Mouse (Mus musculus) heart, adult 2 months (tissue): Measurements from ENCODE around the gene Proser3. TPM values are rescaled to one million over a fixed set of nuclear protein-coding genes. Genes with fewer than 3 reads are reported as not detected.

Experiments
- DNase-seq, 2 experiments: peaks; one replicate each; pipeline ENCODE4 v3.0.0; 2021
- H3K27ac ChIP-seq: fragments of 200-600 bp; 2 replicates; pipeline ENCODE4 v1.8.1; 2022
- H3K27me3 ChIP-seq: fragments of 200-500 bp; 2 replicates; pipeline ENCODE4 v1.6.1; 2012; ENCODE audit warnings: mild to moderate bottlenecking, low read length, inconsistent platforms, mixed read lengths; ENCODE audit not compliant: control insufficient read depth, insufficient read depth
- H3K36me3 ChIP-seq: fragments of 200-500 bp; 2 replicates; pipeline ENCODE4 v1.6.1; 2012; ENCODE audit warnings: low read length, inconsistent platforms; ENCODE audit not compliant: control insufficient read depth, insufficient read depth
- H3K4me1 ChIP-seq: fragments of 200-500 bp; 2 replicates; pipeline ENCODE4 v1.6.1; 2011; ENCODE audit warnings: low read length; ENCODE audit not compliant: control insufficient read depth, insufficient read depth
- H3K4me3 ChIP-seq: fragments of 200-600 bp; 2 replicates; pipeline ENCODE4 v1.8.1; 2022
- H3K79me2 ChIP-seq: fragments of 200-500 bp; replicated peaks from 2 replicates; pipeline ENCODE4 v1.6.1; 2012; ENCODE audit warnings: mild to moderate bottlenecking, inconsistent platforms, low read length, moderate library complexity, mixed read lengths; ENCODE audit not compliant: control insufficient read depth, insufficient read depth
- H3K9ac ChIP-seq: fragments of 200-500 bp; 2 replicates; pipeline ENCODE4 v1.6.1; 2012; ENCODE audit warnings: low read depth, mild to moderate bottlenecking, control low read depth, inconsistent platforms, low read length, mixed read lengths
- CTCF ChIP-seq: fragments of 200-600 bp; IDR thresholded peaks from 2 replicates; pipeline ENCODE4 v1.8.1; 2022; ENCODE audit warnings: antibody characterized with exemption, mild to moderate bottlenecking, moderate library complexity
- EP300 ChIP-seq: fragments of 200-500 bp; IDR thresholded peaks from 2 replicates; pipeline ENCODE4 v1.6.1; 2011; ENCODE audit warnings: low read depth, low read length, control low read depth; ENCODE audit not compliant: insufficient read depth
- POLR2A ChIP-seq: fragments of 200-500 bp; IDR thresholded peaks from 2 replicates; pipeline ENCODE4 v1.6.1; 2011; ENCODE audit warnings: mild to moderate bottlenecking, low read depth, low read length, control low read depth; ENCODE audit not compliant: insufficient read depth
- WGBS: fragments of 180-500 bp; shearing (Covaris S2); methylation state at CpG from one replicate; pipeline ENCODE4 v1.1.7; 2018; 5-methylcytosine and 5-hydroxymethylcytosine counted together
- intact Hi-C: fragments of 180-260 bp; cut with DNase I; formaldehyde crosslinking; loops from one replicate; pipeline ENCODE4 v1.15.1; 2025
- polyA plus RNA-seq: library from polyadenylated mRNA; depleted of rRNA; stranded (reverse); fragments of >200 nt; gene quantifications from 2 replicates; pipeline ENCODE4 v1.2.3, GENCODE M21; 2012
- total RNA-seq, 2 experiments: library from RNA; stranded (reverse); gene quantifications; 2 replicates each; pipeline ENCODE4 v1.2.3; 2021

The Proser3 gene
- total and polyA plus RNA-seq, 3 experiments = 2.5 to 6.3 (median 5.8) TPM

- Histone ChIP-seq H3K27me3 (no peaks in the 10 kb centered on the region), H3K4me3 (no peak overlapping the region), H3K36me3 (no peaks in the 10 kb centered on the region), H3K27ac (no peak overlapping the region), H3K79me2 (no peaks in the 10 kb centered on the region), H3K4me1 (peaks cover 3% of the 10 kb centered on the region), H3K9ac (no peak overlapping the region)
- TF ChIP-seq EP300 = no peak
- peak; percentile 44 for TF ChIP-seq CTCF
- WGBS = 92% methylated on average over 18 of the region's 18 CpGs
- DNase-seq = no peak
- intact Hi-C loops = no loop called here
These were observed 4.9 kb upstream of the Proser3 start for GRCm38 (mm10) chr7:30556894-30557536.

GRCm38 (mm10) chr7:30553810-30554584, 1.9 kb upstream of the Proser3 start:
- Histone ChIP-seq H3K79me2 (no peaks in the 10 kb centered on the region), H3K27me3 (no peaks in the 10 kb centered on the region), H3K27ac (peak overlapping the region; percentile 99), H3K4me3 (peak overlapping the region; percentile 60), H3K4me1 (peaks cover 2% of the 10 kb centered on the region), H3K36me3 (no peaks in the 10 kb centered on the region), H3K9ac (peak overlapping the region; percentile 78)
- DNase-seq = peak in 1 of 2 experiments; percentile 38
- intact Hi-C loops = no loop called here
- no peak for TF ChIP-seq POLR2A
- TF ChIP-seq EP300 = no peak
- no peak for TF ChIP-seq CTCF
- WGBS = 61% methylated on average over 22 of the region's 22 CpGs

GRCm38 (mm10) chr7:30553021-30553589, 1.0 kb upstream of the Proser3 start:
- H3K4me3 ChIP-seq = peak overlapping the region; percentile 60
- intact Hi-C loops = no loop called here
- no peaks in the 10 kb centered on the region for H3K27me3 ChIP-seq
- no peaks in the 10 kb centered on the region for H3K36me3 ChIP-seq
- TF ChIP-seq POLR2A (peak; percentile 96), CTCF (0 out of 2 replicates have a peak, but pooled peaks have one; percentile 3), EP300 (0 out of 2 replicates have a peak, but pooled peaks have one; percentile 27)
- peak overlapping the region; percentile 99 for H3K27ac ChIP-seq
- peak overlapping the region; percentile 80 for H3K9ac ChIP-seq
- H3K79me2 ChIP-seq = no peaks in the 10 kb centered on the region
- 2% methylated on average over 23 of the region's 23 CpGs for WGBS
- H3K4me1 ChIP-seq = no peaks in the 10 kb centered on the region; the same call in 1 of the 2 replicates
- peak; percentile 77 for DNase-seq

GRCm38 (mm10) chr7:30551445-30552101, 526 bp downstream of the Proser3 start:
- TF ChIP-seq EP300 (peak; percentile 19; the same call in 1 of the 2 replicates), POLR2A (no peak), CTCF (peak; percentile 77)
- no peaks in the 10 kb centered on the region for H3K36me3 ChIP-seq
- peak overlapping the region; percentile 60 for H3K4me3 ChIP-seq
- H3K9ac ChIP-seq = peak overlapping the region; percentile 78
- intact Hi-C loops = loop anchor here (2.0 kb wide), 1 partner anchor 17 kb away; the partner anchor contains the start of gene Arhgap33
- DNase-seq = no peak
- no peaks in the 10 kb centered on the region for H3K79me2 ChIP-seq
- WGBS = 2% methylated on average over 10 of the region's 10 CpGs
- H3K27me3 ChIP-seq = no peaks in the 10 kb centered on the region
- no peaks in the 10 kb centered on the region; the same call in 1 of the 2 replicates for H3K4me1 ChIP-seq
- H3K27ac ChIP-seq = peak overlapping the region; percentile 99

- Histone ChIP-seq H3K79me2 (no peaks in the 10 kb centered on the region), H3K27me3 (no peaks in the 10 kb centered on the region), H3K4me1 (no peaks in the 10 kb centered on the region; the same call in 1 of the 2 replicates), H3K9ac (no peak overlapping the region), H3K4me3 (no peak overlapping the region), H3K27ac (no peak overlapping the region), H3K36me3 (no peaks in the 10 kb centered on the region)
- no peak for DNase-seq
- intact Hi-C loops = loop anchor here (2.0 kb wide), 1 partner anchor 16 kb away; the partner anchor contains the start of gene Arhgap33
- TF ChIP-seq POLR2A (no peak), EP300 (no peak), CTCF (no peak)
- 93% methylated on average over 1 of the region's 1 CpGs for WGBS
These were observed 1.5 kb downstream of the Proser3 start for GRCm38 (mm10) chr7:30550603-30551002.
